Mouse (Mus musculus) heart, embryonic 16.5 days (tissue): Measurements from ENCODE around the gene Nrip1. TPM values are rescaled to one million over a fixed set of nuclear protein-coding genes. Genes with fewer than 3 reads are reported as not detected.

Experiments
- ATAC-seq: fragments of 200-750 bp; cut with Nextera tagmentation; replicated peaks from 2 replicates; pipeline ENCODE4 v1.8.0; 2017; ENCODE audit warnings: moderate number of reproducible peaks; ENCODE audit not compliant: insufficient read depth, low FRiP score; ENCODE audit errors: extremely low read depth
- H3K27ac ChIP-seq: fragments of 300-500 bp; sonication (generic); 2 replicates; pipeline ENCODE4 v1.5.1; 2014; ENCODE audit warnings: mild to moderate bottlenecking, low read length, control low read depth, moderate library complexity
- H3K27me3 ChIP-seq: fragments of 300-500 bp; sonication (generic); 2 replicates; pipeline ENCODE4 v1.6.1; 2014; ENCODE audit warnings: low read length, mixed read lengths; ENCODE audit not compliant: control insufficient read depth, insufficient read depth
- H3K36me3 ChIP-seq: fragments of 300-500 bp; sonication (generic); 2 replicates; pipeline ENCODE4 v1.6.1; 2014; ENCODE audit not compliant: control insufficient read depth, insufficient read depth
- H3K4me1 ChIP-seq: fragments of 300-500 bp; sonication (generic); 2 replicates; pipeline ENCODE4 v1.6.1; 2014; ENCODE audit warnings: low read length, mixed read lengths; ENCODE audit not compliant: control insufficient read depth, insufficient read depth
- H3K4me2 ChIP-seq: fragments of 300-500 bp; sonication (generic); 2 replicates; pipeline ENCODE4 v1.6.1; 2014; ENCODE audit warnings: low read depth, mild to moderate bottlenecking, control low read depth, low read length
- H3K4me3 ChIP-seq: fragments of 300-500 bp; sonication (generic); 2 replicates; pipeline ENCODE4 v1.5.1; 2014; ENCODE audit warnings: mild to moderate bottlenecking, control low read depth, low read length
- H3K9ac ChIP-seq: fragments of 300-500 bp; sonication (generic); 2 replicates; pipeline ENCODE4 v1.6.1; 2014; ENCODE audit warnings: low read length, control low read depth
- H3K9me3 ChIP-seq: fragments of 300-500 bp; sonication (generic); replicated peaks from 2 replicates; pipeline ENCODE4 v1.6.1; 2016; ENCODE audit warnings: low read length; ENCODE audit not compliant: control insufficient read depth
- WGBS: fragments of 180-500 bp; shearing (Covaris S2); extraction: QIAGEN DNeasy Blood & Tissue Kit; methylation state at CpG from one replicate; pipeline ENCODE4 v1.1.7; 2014; 5-methylcytosine and 5-hydroxymethylcytosine counted together
- polyA plus RNA-seq: library from polyadenylated mRNA; unstranded; fragments of >200 nt; fragmentation: Nextera tagmentation; extraction: Ambion mirVana; gene quantifications from 2 replicates; pipeline ENCODE4 v1.2.1, GENCODE M21; 2015

Nrip1 gene
- polyA plus RNA-seq, 1 experiment from 2014 or later, result 23.1 TPM

GRCm38 (mm10) chr16:76316940-76317822 is 56.4 kb downstream of the Nrip1 start:
- no peak overlapping the region for H3K9ac ChIP-seq
- H3K4me1 ChIP-seq, result peaks cover 22% of the 10 kb centered on the region
- H3K27me3 ChIP-seq, result no peaks in the 10 kb centered on the region
- H3K27ac ChIP-seq, result no peak overlapping the region
- H3K4me2 ChIP-seq, result no peak overlapping the region
- no peaks in the 10 kb centered on the region for H3K9me3 ChIP-seq
- WGBS, result 88% methylated on average over 22 of the region's 22 CpGs
- no peaks in the 10 kb centered on the region for H3K36me3 ChIP-seq
- no peak for ATAC-seq
- H3K4me3 ChIP-seq, result no peak overlapping the region

- ATAC-seq, result no peak
- H3K4me1 ChIP-seq, result peaks cover 9% of the 10 kb centered on the region
- no peak overlapping the region for H3K9ac ChIP-seq
- H3K9me3 ChIP-seq, result no peaks in the 10 kb centered on the region
- no peaks in the 10 kb centered on the region for H3K27me3 ChIP-seq
- H3K4me3 ChIP-seq, result no peak overlapping the region
- WGBS, result 90% methylated on average over 3 of the region's 3 CpGs
- H3K4me2 ChIP-seq, result no peak overlapping the region
- H3K36me3 ChIP-seq, result no peaks in the 10 kb centered on the region
- no peak overlapping the region for H3K27ac ChIP-seq
Observed at GRCm38 (mm10) chr16:76315642-76316041, 58.0 kb downstream of the Nrip1 start.

- 78% methylated on average over 12 of the region's 12 CpGs for WGBS
- Histone ChIP-seq H3K9ac (no peak overlapping the region), H3K27ac (no peak overlapping the region), H3K36me3 (no peaks in the 10 kb centered on the region; the same call in 1 of the 2 replicates), H3K4me3 (no peak overlapping the region), H3K9me3 (no peaks in the 10 kb centered on the region), H3K27me3 (no peaks in the 10 kb centered on the region), H3K4me1 (peaks cover 3% of the 10 kb centered on the region; the same call in 1 of the 2 replicates), H3K4me2 (no peak overlapping the region)
- no peak for ATAC-seq
Observed at GRCm38 (mm10) chr16:76314013-76314950, 59.3 kb downstream of the Nrip1 start.

- 0 out of 2 replicates have a peak, but pooled peaks cover 3% of the 10 kb centered on the region for H3K4me1 ChIP-seq
- WGBS, result 48% methylated on average over 1 of the region's 1 CpGs
- H3K4me3 ChIP-seq, result no peak overlapping the region
- H3K9me3 ChIP-seq, result no peaks in the 10 kb centered on the region
- no peaks in the 10 kb centered on the region; the same call in 1 of the 2 replicates for H3K36me3 ChIP-seq
- H3K9ac ChIP-seq, result no peak overlapping the region
- no peaks in the 10 kb centered on the region for H3K27me3 ChIP-seq
- ATAC-seq, result no peak
- H3K27ac ChIP-seq, result no peak overlapping the region
- no peak overlapping the region for H3K4me2 ChIP-seq
Observed at GRCm38 (mm10) chr16:76312887-76313420, 60.7 kb downstream of the Nrip1 start.

GRCm38 (mm10) chr16:76310791-76311190 is 62.8 kb downstream of the Nrip1 start:
- H3K9ac ChIP-seq, result no peak overlapping the region
- H3K4me3 ChIP-seq, result no peak overlapping the region
- no peak overlapping the region for H3K27ac ChIP-seq
- H3K9me3 ChIP-seq, result no peaks in the 10 kb centered on the region
- no peak overlapping the region for H3K4me2 ChIP-seq
- 74% methylated on average over 2 of the region's 2 CpGs for WGBS
- no peak for ATAC-seq
- no peaks in the 10 kb centered on the region for H3K27me3 ChIP-seq
- peaks cover 11% of the 10 kb centered on the region; the same call in 1 of the 2 replicates for H3K4me1 ChIP-seq
- no peaks in the 10 kb centered on the region; the same call in 1 of the 2 replicates for H3K36me3 ChIP-seq

GRCm38 (mm10) chr16:76310286-76310685 is 63.3 kb downstream of the Nrip1 start:
- H3K4me1 ChIP-seq, result peaks cover 11% of the 10 kb centered on the region; the same call in 1 of the 2 replicates
- 84% methylated on average over 8 of the region's 8 CpGs for WGBS
- no peak overlapping the region for H3K4me2 ChIP-seq

GRCm38 (mm10) chr16:76309280-76309679 is 64.3 kb downstream of the Nrip1 start:
- ATAC-seq, result no peak
- H3K9me3 ChIP-seq, result no peaks in the 10 kb centered on the region
- no peaks in the 10 kb centered on the region; the same call in 1 of the 2 replicates for H3K36me3 ChIP-seq
- H3K27me3 ChIP-seq, result no peaks in the 10 kb centered on the region
- no peak overlapping the region for H3K9ac ChIP-seq
- WGBS, result 82% methylated on average over 7 of the region's 7 CpGs
- H3K27ac ChIP-seq, result no peak overlapping the region
- no peak overlapping the region for H3K4me3 ChIP-seq
- peaks cover 8% of the 10 kb centered on the region; the same call in 1 of the 2 replicates for H3K4me1 ChIP-seq
- no peak overlapping the region for H3K4me2 ChIP-seq

More at GRCm38 (mm10) chr16:76310286-76310685, 63.3 kb downstream of the Nrip1 start:
- H3K9ac ChIP-seq, result no peak overlapping the region
- H3K36me3 ChIP-seq, result no peaks in the 10 kb centered on the region; the same call in 1 of the 2 replicates
- ATAC-seq, result no peak
- H3K4me3 ChIP-seq, result no peak overlapping the region
- H3K27ac ChIP-seq, result no peak overlapping the region
- no peaks in the 10 kb centered on the region for H3K27me3 ChIP-seq
- no peaks in the 10 kb centered on the region for H3K9me3 ChIP-seq

- no peak overlapping the region for H3K4me3 ChIP-seq
- H3K27me3 ChIP-seq, result no peaks in the 10 kb centered on the region
- no peak overlapping the region for H3K9ac ChIP-seq
- no peaks in the 10 kb centered on the region; the same call in 1 of the 2 replicates for H3K36me3 ChIP-seq
- peaks cover 8% of the 10 kb centered on the region; the same call in 1 of the 2 replicates for H3K4me1 ChIP-seq
- no peak overlapping the region for H3K27ac ChIP-seq
- no peaks in the 10 kb centered on the region for H3K9me3 ChIP-seq
- 27% methylated on average over 3 of the region's 3 CpGs for WGBS
- ATAC-seq, result no peak
- H3K4me2 ChIP-seq, result no peak overlapping the region
Observed at GRCm38 (mm10) chr16:76307039-76307438, 66.6 kb downstream of the Nrip1 start.
